Mouse (Mus musculus): ENCODE data around the gene Nwd1.
"Not testable (repeated sequence)": the region's sequence is repeated elsewhere in the genome, so short reads cannot be mapped to it uniquely, and the experiment has no call there.

Nwd1 gene

GRCm38 (mm10) chr8:72646060-72646767, at the start of gene Nwd1:
Gene Nwd1, plus strand, starts transcription at chr8:72646711.
- DNase-seq: peak; percentile 69

GRCm38 (mm10) chr8:72642885-72643284, 3.6 kb upstream of the Nwd1 start:
- no peak for DNase-seq

- DNase-seq: peak; percentile 63
Observed at GRCm38 (mm10) chr8:72644601-72645000, 1.9 kb upstream of the Nwd1 start.

GRCm38 (mm10) chr8:72646768-72647143, 245 bp downstream of the Nwd1 start:
- no peak for DNase-seq

GRCm38 (mm10) chr8:72650697-72651096, 4.2 kb downstream of the Nwd1 start:
- DNase-seq: no peak

- DNase-seq: no peak
Observed at GRCm38 (mm10) chr8:72654565-72655521, 8.3 kb downstream of the Nwd1 start.

- DNase-seq: no peak
Observed at GRCm38 (mm10) chr8:72655522-72655912, 9.0 kb downstream of the Nwd1 start.

- no peak for DNase-seq
Observed at GRCm38 (mm10) chr8:72659967-72660366, 13.5 kb downstream of the Nwd1 start.

- DNase-seq: no peak
Observed at GRCm38 (mm10) chr8:72664107-72664652, 17.7 kb downstream of the Nwd1 start.

GRCm38 (mm10) chr8:72664757-72665156, 18.2 kb downstream of the Nwd1 start:
- no peak for DNase-seq

GRCm38 (mm10) chr8:72665405-72665804, 18.9 kb downstream of the Nwd1 start:
- no peak for DNase-seq

- no peak for DNase-seq
Observed at GRCm38 (mm10) chr8:72668925-72669324, 22.4 kb downstream of the Nwd1 start.

GRCm38 (mm10) chr8:72672802-72673201, 26.3 kb downstream of the Nwd1 start:
- no peak for DNase-seq

GRCm38 (mm10) chr8:72674184-72674583, 27.7 kb downstream of the Nwd1 start:
- DNase-seq: no peak

GRCm38 (mm10) chr8:72676436-72676835, 29.9 kb downstream of the Nwd1 start:
- DNase-seq: peak; percentile 67

- DNase-seq: not testable (repeated sequence)
Observed at GRCm38 (mm10) chr8:72676844-72677243, 30.3 kb downstream of the Nwd1 start.

- no peak for DNase-seq
Observed at GRCm38 (mm10) chr8:72677331-72677730, 30.8 kb downstream of the Nwd1 start.

- peak; percentile 79 for DNase-seq
Observed at GRCm38 (mm10) chr8:72680133-72680532, 33.6 kb downstream of the Nwd1 start.

- DNase-seq: no peak
Observed at GRCm38 (mm10) chr8:72682051-72682687, 35.7 kb downstream of the Nwd1 start.

- DNase-seq: peak; percentile 26
Observed at GRCm38 (mm10) chr8:72683010-72683521, 36.6 kb downstream of the Nwd1 start.

GRCm38 (mm10) chr8:72683572-72684099, 37.1 kb downstream of the Nwd1 start:
- not testable (repeated sequence) for DNase-seq

GRCm38 (mm10) chr8:72698349-72698926, 51.9 kb downstream of the Nwd1 start:
- DNase-seq: no peak
